Mouse (Mus musculus) heart, postnatal 0 days (tissue): ENCODE results near the gene Cmc1. TPM values are rescaled to one million over a fixed set of nuclear protein-coding genes. Genes with fewer than 3 reads are reported as not detected.

Source experiments
- ATAC-seq: fragments of 200-750 bp; cut with Nextera tagmentation; 2 replicates; pipeline ENCODE4 v1.8.0; 2017; ENCODE audit warnings: low read depth, moderate number of reproducible peaks, moderate library complexity; ENCODE audit not compliant: insufficient read depth
- DNase-seq: peaks from one replicate; pipeline ENCODE4 v3.0.0-alpha.2; 2016; ENCODE audit warnings: low spot score
- H3K27ac ChIP-seq: fragments of 300-500 bp; sonication (generic); 2 replicates; pipeline ENCODE4 v1.5.1; 2014; ENCODE audit warnings: low read depth, mild to moderate bottlenecking
- H3K27me3 ChIP-seq: fragments of 300-500 bp; sonication (generic); 2 replicates; pipeline ENCODE4 v1.6.1; 2014; ENCODE audit warnings: low read length, mixed read lengths; ENCODE audit not compliant: control insufficient read depth, insufficient read depth
- H3K36me3 ChIP-seq: fragments of 300-500 bp; sonication (generic); replicated peaks from 2 replicates; pipeline ENCODE4 v1.6.1; 2014; ENCODE audit warnings: low read length, mixed read lengths; ENCODE audit not compliant: control insufficient read depth, insufficient read depth
- H3K4me1 ChIP-seq: fragments of 300-500 bp; sonication (generic); 2 replicates; pipeline ENCODE4 v1.6.1; 2014; ENCODE audit warnings: antibody characterized with exemption; ENCODE audit not compliant: control insufficient read depth, insufficient read depth
- H3K4me2 ChIP-seq: fragments of 300-500 bp; sonication (generic); 2 replicates; pipeline ENCODE4 v1.6.1; 2014; ENCODE audit warnings: low read depth, mild to moderate bottlenecking, low read length, moderate library complexity
- H3K4me3 ChIP-seq: fragments of 300-500 bp; sonication (generic); 2 replicates; pipeline ENCODE4 v1.5.1; 2014; ENCODE audit warnings: low read depth, low read length
- H3K9ac ChIP-seq: fragments of 300-500 bp; sonication (generic); replicated peaks from 2 replicates; pipeline ENCODE4 v1.6.1; 2014; ENCODE audit warnings: low read depth, low read length, mixed read lengths
- H3K9me3 ChIP-seq: fragments of 300-500 bp; sonication (generic); replicated peaks from 2 replicates; pipeline ENCODE4 v1.6.1; 2016; ENCODE audit warnings: low read length; ENCODE audit not compliant: control insufficient read depth
- CTCF ChIP-seq: IDR thresholded peaks from 2 replicates; pipeline ENCODE4 v1.5.1; 2016; ENCODE audit warnings: antibody characterized with exemption, control low read depth, low read depth
- EP300 ChIP-seq: IDR thresholded peaks from 2 replicates; pipeline ENCODE4 v1.6.1; 2016; ENCODE audit warnings: antibody characterized with exemption, low read depth
- WGBS: fragments of 180-500 bp; shearing (Covaris S2); extraction: QIAGEN DNeasy Blood & Tissue Kit; methylation state at CpG from one replicate; pipeline ENCODE4 v1.1.7; 2014; 5-methylcytosine and 5-hydroxymethylcytosine counted together
- polyA plus RNA-seq: library from polyadenylated mRNA; unstranded; fragments of >200 nt; fragmentation: Nextera tagmentation; extraction: Ambion mirVana; gene quantifications from 2 replicates; pipeline ENCODE4 v1.2.1, GENCODE M21; 2015
- total RNA-seq: library from RNA; depleted of rRNA; stranded (reverse); fragments of >200 nt; gene quantifications from 2 replicates; pipeline ENCODE4 v1.2.3, GENCODE M21; 2014; ENCODE audit warnings: low replicate concordance

The Cmc1 gene
- total and polyA plus RNA-seq, 2 experiments from 2014 or later = 2.3 to 79.7 TPM

GRCm38 (mm10) chr9:118188374-118188773 is 38.4 kb upstream of the Cmc1 start:
- no peak for TF ChIP-seq EP300
- TF ChIP-seq CTCF = no peak
- no peak overlapping the region for H3K4me3 ChIP-seq
- no peaks in the 10 kb centered on the region for H3K36me3 ChIP-seq
- no peak overlapping the region for H3K4me2 ChIP-seq
- no peaks in the 10 kb centered on the region for H3K4me1 ChIP-seq
- WGBS = 92% methylated on average over 6 of the region's 6 CpGs
- no peak overlapping the region for H3K27ac ChIP-seq
- no peak overlapping the region for H3K9ac ChIP-seq
- no peaks in the 10 kb centered on the region for H3K27me3 ChIP-seq
- no peak for DNase-seq
- no peak for ATAC-seq
- H3K9me3 ChIP-seq = no peaks in the 10 kb centered on the region

GRCm38 (mm10) chr9:118187420-118187819 is 37.4 kb upstream of the Cmc1 start:
- Histone ChIP-seq H3K9ac (no peak overlapping the region), H3K4me1 (no peaks in the 10 kb centered on the region), H3K4me3 (no peak overlapping the region), H3K36me3 (no peaks in the 10 kb centered on the region), H3K4me2 (no peak overlapping the region), H3K9me3 (no peaks in the 10 kb centered on the region), H3K27me3 (no peaks in the 10 kb centered on the region), H3K27ac (no peak overlapping the region)
- 82% methylated on average over 7 of the region's 7 CpGs for WGBS
- TF ChIP-seq CTCF = no peak
- no peak for TF ChIP-seq EP300
- DNase-seq (no peak), ATAC-seq (no peak)

GRCm38 (mm10) chr9:118186776-118187175 is 36.8 kb upstream of the Cmc1 start:
- DNase-seq (no peak), ATAC-seq (no peak)
- Histone ChIP-seq H3K27ac (no peak overlapping the region), H3K9me3 (no peaks in the 10 kb centered on the region), H3K36me3 (no peaks in the 10 kb centered on the region), H3K9ac (no peak overlapping the region), H3K27me3 (no peaks in the 10 kb centered on the region), H3K4me3 (no peak overlapping the region), H3K4me2 (no peak overlapping the region), H3K4me1 (no peaks in the 10 kb centered on the region)
- TF ChIP-seq EP300 (no peak), CTCF (no peak)
- WGBS = 78% methylated on average over 10 of the region's 10 CpGs

GRCm38 (mm10) chr9:118179136-118180025 is 29.4 kb upstream of the Cmc1 start:
- Histone ChIP-seq H3K27ac (no peak overlapping the region), H3K4me2 (no peak overlapping the region), H3K4me1 (no peaks in the 10 kb centered on the region), H3K27me3 (no peaks in the 10 kb centered on the region), H3K9ac (no peak overlapping the region), H3K9me3 (no peaks in the 10 kb centered on the region), H3K4me3 (no peak overlapping the region), H3K36me3 (no peaks in the 10 kb centered on the region)
- ATAC-seq (no peak), DNase-seq (no peak)
- TF ChIP-seq EP300 (no peak), CTCF (no peak)
- WGBS = 60% methylated on average over 18 of the region's 18 CpGs

- H3K4me2 ChIP-seq = no peak overlapping the region
- no peak overlapping the region for H3K9ac ChIP-seq
- no peaks in the 10 kb centered on the region for H3K36me3 ChIP-seq
- TF ChIP-seq EP300 = no peak
- no peak for TF ChIP-seq CTCF
- 42% methylated on average over 3 of the region's 3 CpGs for WGBS
- H3K9me3 ChIP-seq = no peaks in the 10 kb centered on the region
- H3K4me3 ChIP-seq = no peak overlapping the region
- no peak for DNase-seq
- H3K27ac ChIP-seq = no peak overlapping the region
- no peaks in the 10 kb centered on the region for H3K27me3 ChIP-seq
- H3K4me1 ChIP-seq = no peaks in the 10 kb centered on the region
- ATAC-seq = no peak
These were observed 26.7 kb upstream of the Cmc1 start for GRCm38 (mm10) chr9:118176687-118177086.
